Mouse (Mus musculus) MEL (cell line): ENCODE measurements around the gene Psmd3. TPM values are rescaled to one million over a fixed set of nuclear protein-coding genes. Genes with fewer than 3 reads are reported as not detected.
A peak's percentile ranks its signal among the peaks of the same experiment; 100 is the strongest.

Experiments used
- DNase-seq: peaks from one replicate; pipeline ENCODE4 v3.0.0; 2011; ENCODE audit warnings: low read depth, low spot score
- H3K27ac ChIP-seq: 2 replicates; pipeline ENCODE4 v1.5.1; 2012; ENCODE audit warnings: low read depth, mild to moderate bottlenecking, control low read depth, low read length, moderate library complexity; ENCODE audit not compliant: control insufficient read depth
- H3K27me3 ChIP-seq, 2 experiments: fragments of 150-350 bp in 1 of 2; sonication (generic) in 1 of 2; 2 replicates each; pipeline ENCODE4 v1.6.1; 2012; ENCODE audit warnings: low read length in 2 of 2, mild to moderate bottlenecking in 2 of 2, improper control_type of control experiment in 1 of 2, moderate library complexity in 1 of 2; ENCODE audit not compliant: insufficient read depth in 2 of 2, control insufficient read depth in 1 of 2
- H3K36me3 ChIP-seq, 2 experiments: 2 replicates each; pipeline ENCODE4 v1.6.1; 2012 to 2014; ENCODE audit warnings: low read length in 2 of 2, improper control_type of control experiment in 1 of 2, inconsistent platforms in 1 of 2, mild to moderate bottlenecking in 1 of 2; ENCODE audit not compliant: insufficient read depth in 2 of 2, control insufficient read depth in 1 of 2
- H3K4me1 ChIP-seq, 2 experiments: fragments of 150-350 bp in 1 of 2; sonication (generic) in 1 of 2; 2 replicates each; pipeline ENCODE4 v1.6.1; 2012; ENCODE audit warnings: low read length in 2 of 2, improper control_type of control experiment in 1 of 2, mild to moderate bottlenecking in 1 of 2; ENCODE audit not compliant: insufficient read depth in 2 of 2, control insufficient read depth in 1 of 2
- H3K4me3 ChIP-seq, 2 experiments: fragments of 150-350 bp in 1 of 2; sonication (generic) in 1 of 2; 2 replicates each; pipeline ENCODE4 v1.5.1; 2012; ENCODE audit warnings: low read depth in 2 of 2, low read length in 2 of 2, mild to moderate bottlenecking in 2 of 2, moderate library complexity in 2 of 2, control low read depth in 1 of 2, improper control_type of control experiment in 1 of 2; ENCODE audit not compliant: control insufficient read depth in 1 of 2, insufficient read depth in 1 of 2
- H3K79me2 ChIP-seq: 2 replicates; pipeline ENCODE4 v1.6.1; 2012; ENCODE audit warnings: mild to moderate bottlenecking, low read length, moderate library complexity; ENCODE audit not compliant: control insufficient read depth, poor library complexity, insufficient read depth
- H3K9ac ChIP-seq: 2 replicates; pipeline ENCODE4 v1.6.1; 2012; ENCODE audit warnings: low read depth, mild to moderate bottlenecking, control low read depth, low read length, moderate library complexity; ENCODE audit not compliant: control insufficient read depth, poor library complexity, severe bottlenecking
- H3K9me3 ChIP-seq: fragments of 150-350 bp; sonication (generic); replicated peaks from 2 replicates; pipeline ENCODE4 v1.6.1; 2012; ENCODE audit warnings: mild to moderate bottlenecking, low read length, improper control_type of control experiment, moderate library complexity; ENCODE audit not compliant: insufficient read depth
- CHD1 ChIP-seq: IDR thresholded peaks from 2 replicates; pipeline ENCODE4 v1.6.1; 2012; ENCODE audit warnings: low read depth, mild to moderate bottlenecking, inconsistent platforms, low read length, improper control_type of control experiment
- CHD2 ChIP-seq: IDR thresholded peaks from 2 replicates; pipeline ENCODE4 v1.6.1; 2011; ENCODE audit warnings: low read length, improper control_type of control experiment
- E2F4 ChIP-seq: IDR thresholded peaks from 2 replicates; pipeline ENCODE4 v1.6.1; 2011; ENCODE audit warnings: low read depth, low read length, improper control_type of control experiment, borderline replicate concordance
- ELF1 ChIP-seq: IDR thresholded peaks from 2 replicates; pipeline ENCODE4 v1.6.1; 2014; ENCODE audit warnings: low read depth, mild to moderate bottlenecking, inconsistent platforms, low read length, improper control_type of control experiment, moderate library complexity
- GATA1 ChIP-seq: IDR thresholded peaks from 2 replicates; pipeline ENCODE4 v1.6.1; 2011; ENCODE audit warnings: low read depth, low read length, improper control_type of control experiment
- KAT2A ChIP-seq: conservative IDR thresholded peaks from 2 replicates; pipeline ENCODE4 v1.6.1; 2012; ENCODE audit warnings: low read depth, low read length, improper control_type of control experiment, inconsistent platforms
- MAX ChIP-seq: IDR thresholded peaks from 2 replicates; pipeline ENCODE4 v1.6.1; 2011; ENCODE audit warnings: low read length, improper control_type of control experiment
- MAZ ChIP-seq: IDR thresholded peaks from 2 replicates; pipeline ENCODE4 v1.6.1; 2012; ENCODE audit warnings: low read depth, mild to moderate bottlenecking, inconsistent platforms, low read length, improper control_type of control experiment
- MXI1 ChIP-seq: IDR thresholded peaks from 2 replicates; pipeline ENCODE4 v1.6.1; 2011; ENCODE audit warnings: mild to moderate bottlenecking, low read depth, low read length, improper control_type of control experiment
- MYC ChIP-seq: IDR thresholded peaks from 2 replicates; pipeline ENCODE4 v1.6.1; 2011; ENCODE audit warnings: low read depth, mild to moderate bottlenecking, low read length, improper control_type of control experiment, moderate library complexity
- POLR2A ChIP-seq, 2 experiments: IDR thresholded peaks; 2 replicates each; pipeline ENCODE4 v1.6.1; 2011 to 2012; ENCODE audit warnings: low read length in 2 of 2, mild to moderate bottlenecking in 2 of 2, control low read depth in 1 of 2, improper control_type of control experiment in 1 of 2, low read depth in 1 of 2, moderate library complexity in 1 of 2; ENCODE audit not compliant: control insufficient read depth in 1 of 2, insufficient read depth in 1 of 2, poor library complexity in 1 of 2
- POLR2AphosphoS2 ChIP-seq: IDR thresholded peaks from 2 replicates; pipeline ENCODE4 v1.6.1; 2011; ENCODE audit warnings: low read length, improper control_type of control experiment
- SIN3A ChIP-seq: IDR thresholded peaks from 2 replicates; pipeline ENCODE4 v1.6.1; 2012; ENCODE audit warnings: low read length, improper control_type of control experiment, inconsistent platforms
- TAL1 ChIP-seq: IDR thresholded peaks from 2 replicates; pipeline ENCODE4 v1.6.1; 2012; ENCODE audit warnings: mild to moderate bottlenecking, inconsistent platforms, low read length, moderate library complexity, mixed read lengths
- TCF12 ChIP-seq: IDR thresholded peaks from 2 replicates; pipeline ENCODE4 v1.6.1; 2014; ENCODE audit warnings: low read depth, mild to moderate bottlenecking, inconsistent platforms, low read length, improper control_type of control experiment, moderate library complexity
- ZMIZ1 ChIP-seq: IDR thresholded peaks from 2 replicates; pipeline ENCODE4 v1.6.1; 2012; ENCODE audit warnings: low read depth, mild to moderate bottlenecking, inconsistent platforms, low read length, improper control_type of control experiment, moderate library complexity
- ZNF384 ChIP-seq: IDR thresholded peaks from 2 replicates; pipeline ENCODE4 v1.6.1; 2012; ENCODE audit warnings: low read depth, mild to moderate bottlenecking, inconsistent platforms, low read length, improper control_type of control experiment
- polyA plus RNA-seq, 2 experiments: library from polyadenylated mRNA; stranded (reverse) in 1 of 2; unstranded in 1 of 2; fragments of >175 nt in 1 of 2; fragments of >200 nt in 1 of 2; gene quantifications; 2 replicates each; pipeline versions ENCODE4 v1.2.1 to v1.2.4; 2012; ENCODE audit warnings: low replicate concordance in 2 of 2, low read depth in 1 of 2; ENCODE audit not compliant: insufficient read length in 2 of 2, insufficient read depth in 1 of 2, missing spikeins in 1 of 2
- total RNA-seq: library from RNA; depleted of rRNA; stranded (reverse); fragments of 300-350 nt; gene quantifications from 2 replicates; pipeline ENCODE4 v1.2.3, GENCODE M21; 2012

Psmd3 gene
- total and polyA plus RNA-seq, 3 experiments, result 214 to 417 (median 350) TPM

GRCm38 (mm10) chr11:98696454-98697216, 14.3 kb downstream of the Psmd3 start:
- no peaks in the 10 kb centered on the region for H3K27me3 ChIP-seq
- H3K9me3 ChIP-seq, result no peaks in the 10 kb centered on the region
- peaks cover 0 to 8% of the 10 kb centered on the region in 2 experiments; a peak in 2 of 4 replicates for H3K36me3 ChIP-seq
- TF ChIP-seq CHD2 (no peak), POLR2AphosphoS2 (peak; percentile 91), POLR2A (IDR thresholded peaks at IDR 0.05; ENCODE audit: control insufficient read depth in 1 of 2, insufficient read depth in 1 of 2, low read depth in 1 of 2, low read length in 2 of 2, poor library complexity in 1 of 2) (peak in 1 of 2 experiments; percentile 37; a peak in 1 of 4 replicates)
- TF ChIP-seq, all 39 proteins: peak for 2
- H3K9ac ChIP-seq, result no peak overlapping the region
- H3K27ac ChIP-seq, result no peak overlapping the region
- DNase-seq, result no peak
- H3K79me2 ChIP-seq, result no peaks in the 10 kb centered on the region
- no peaks in the 10 kb centered on the region for H3K4me1 ChIP-seq
- H3K4me3 ChIP-seq, result no peak overlapping the region

- TF ChIP-seq GATA1 (no peak), CHD1 (no peak), MAZ (no peak), MYC (no peak), TAL1 (no peak), MXI1 (no peak), ELF1 (no peak), E2F4 (no peak), SIN3A (no peak)
- Histone ChIP-seq H3K27ac (no peak overlapping the region), H3K9me3 (no peaks in the 10 kb centered on the region), H3K27me3 (no peaks in the 10 kb centered on the region), H3K4me1 (no peaks in the 10 kb centered on the region), H3K79me2 (no peaks in the 10 kb centered on the region), H3K36me3 (peaks cover 0 to 6% of the 10 kb centered on the region in 2 experiments; a peak in 1 of 4 replicates), H3K9ac (no peak overlapping the region), H3K4me3 (no peak overlapping the region)
- DNase-seq, result no peak
Observed at GRCm38 (mm10) chr11:98697225-98697624, 14.9 kb downstream of the Psmd3 start.

- H3K9ac ChIP-seq, result no peak overlapping the region
- H3K36me3 ChIP-seq, result no peaks in the 10 kb centered on the region
- H3K27ac ChIP-seq, result no peak overlapping the region
- DNase-seq, result no peak
- no peaks in the 10 kb centered on the region for H3K27me3 ChIP-seq
- H3K4me1 ChIP-seq, result no peaks in the 10 kb centered on the region
- no peaks in the 10 kb centered on the region for H3K79me2 ChIP-seq
- H3K4me3 ChIP-seq, result no peak overlapping the region
- H3K9me3 ChIP-seq, result no peaks in the 10 kb centered on the region
- TF ChIP-seq MAX, result no peak
- TF ChIP-seq ZMIZ1, result no peak
- no peak for TF ChIP-seq TCF12
- no peak for TF ChIP-seq KAT2A
- TF ChIP-seq ZNF384, result no peak
Observed at GRCm38 (mm10) chr11:98698849-98699640, 16.7 kb downstream of the Psmd3 start.
